Mouse (Mus musculus): ENCODE data around the gene Nfkbil1.

Gene Nfkbil1

DNA sequence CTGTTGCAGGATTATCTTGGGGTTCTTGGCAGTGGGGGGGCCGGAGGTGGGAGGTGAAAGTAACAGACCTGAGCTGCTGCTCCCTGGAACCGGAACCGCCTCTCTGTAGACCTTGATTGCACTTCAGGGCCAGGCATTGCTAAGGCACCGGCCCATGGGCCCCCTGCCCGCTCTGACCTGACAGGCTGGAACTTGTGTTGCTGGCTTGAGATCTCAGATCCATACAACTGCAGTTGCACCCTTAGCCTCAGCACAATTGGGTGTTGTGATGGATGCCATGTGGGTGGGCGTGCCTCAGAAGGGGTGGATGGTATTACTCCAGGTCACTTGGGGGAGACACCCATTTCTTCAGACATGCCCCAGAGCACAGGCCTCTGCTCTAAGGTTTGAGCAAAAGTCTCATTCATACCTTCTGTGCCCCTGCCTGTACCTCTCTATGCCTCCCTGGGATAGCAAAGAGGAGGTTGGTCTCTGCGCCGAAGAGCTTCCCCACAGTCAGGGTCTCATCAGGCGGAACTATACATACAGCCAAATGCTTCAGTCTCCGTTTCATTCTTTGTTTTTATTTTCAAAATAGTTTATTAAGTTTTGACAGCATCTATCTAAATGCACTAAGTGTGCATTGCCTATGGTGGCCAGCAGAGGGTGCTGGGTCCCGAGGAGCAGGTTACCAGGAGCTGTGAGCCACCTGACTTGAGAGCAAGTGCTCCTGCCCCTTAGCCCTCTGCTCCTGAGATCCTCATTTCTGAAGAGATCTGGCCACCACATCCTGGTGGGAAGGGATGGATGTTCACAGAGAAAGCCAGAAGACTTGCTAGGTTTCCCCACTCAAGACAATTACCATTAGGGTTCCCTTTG, 18.9 kb upstream of the Nfkbil1 start:
- DNase-seq (ENCODE audit: extremely low spot score, low spot score), result peak; percentile 58

DNA sequence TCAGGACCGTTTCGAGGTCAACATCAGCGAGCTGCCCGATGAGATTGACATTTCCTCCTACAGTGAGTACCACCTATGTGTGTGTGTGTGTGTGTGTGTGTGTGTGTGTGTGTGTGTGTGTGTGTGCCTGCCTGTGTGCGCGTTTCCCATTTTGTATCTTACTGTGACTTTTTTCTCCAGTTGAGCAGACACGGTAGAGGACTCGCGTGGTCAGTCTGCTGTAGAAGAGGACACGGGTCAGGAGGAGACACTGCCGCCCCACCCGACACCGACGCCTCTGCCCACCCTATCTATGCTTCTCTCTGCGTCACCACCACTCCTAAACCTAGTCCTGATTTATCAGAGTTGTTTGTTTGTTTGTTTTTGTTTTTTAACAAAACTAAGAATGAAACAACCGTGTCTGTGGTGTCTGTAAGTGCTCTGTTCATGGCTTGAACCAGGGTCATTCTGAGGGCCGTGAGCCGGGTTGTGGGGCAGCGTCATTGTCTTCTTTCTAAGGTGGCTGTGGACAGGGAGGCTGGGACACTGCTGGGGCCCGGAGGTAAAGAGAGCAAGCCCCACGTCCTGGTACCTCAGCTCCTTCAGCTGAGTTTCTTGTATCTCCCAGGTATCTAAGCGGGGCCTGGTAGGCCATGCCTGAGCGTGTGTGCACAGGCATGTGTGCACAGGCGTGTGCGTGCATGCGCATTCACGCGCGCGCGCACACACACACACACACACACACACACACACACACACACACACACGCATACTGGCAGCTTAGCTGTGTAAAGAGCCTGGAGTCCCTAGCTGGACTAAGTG, 17.9 kb upstream of the Nfkbil1 start:
- DNase-seq (ENCODE audit: extremely low spot score, low spot score), result no peak

DNA sequence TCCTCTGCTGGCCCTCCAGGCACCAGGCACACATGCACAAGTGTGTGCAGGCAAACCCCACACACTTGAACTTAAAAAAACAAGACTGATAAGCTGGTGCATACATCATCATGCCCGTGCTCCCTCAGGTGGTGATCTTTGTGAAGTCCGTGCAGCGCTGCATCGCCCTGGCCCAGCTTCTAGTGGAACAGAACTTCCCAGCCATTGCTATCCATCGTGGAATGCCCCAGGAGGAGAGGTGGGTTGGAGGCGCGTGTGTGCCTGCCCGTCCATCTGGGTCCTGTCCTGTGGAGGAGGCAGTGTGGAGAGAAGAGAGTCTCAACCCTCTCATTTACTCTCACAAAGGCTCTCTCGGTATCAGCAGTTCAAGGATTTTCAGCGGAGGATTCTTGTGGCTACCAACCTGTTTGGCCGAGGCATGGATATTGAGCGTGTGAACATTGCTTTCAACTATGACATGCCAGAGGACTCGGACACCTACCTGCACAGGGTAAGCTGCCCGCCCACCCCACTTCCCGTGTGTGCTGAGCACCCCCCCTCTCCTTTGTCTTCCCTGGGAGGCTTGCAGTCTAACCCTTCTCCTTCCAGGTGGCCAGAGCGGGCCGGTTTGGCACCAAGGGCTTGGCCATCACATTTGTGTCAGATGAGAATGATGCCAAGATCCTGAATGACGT, 17.2 kb upstream of the Nfkbil1 start:
- DNase-seq (ENCODE audit: extremely low spot score, low spot score), result no peak

DNA sequence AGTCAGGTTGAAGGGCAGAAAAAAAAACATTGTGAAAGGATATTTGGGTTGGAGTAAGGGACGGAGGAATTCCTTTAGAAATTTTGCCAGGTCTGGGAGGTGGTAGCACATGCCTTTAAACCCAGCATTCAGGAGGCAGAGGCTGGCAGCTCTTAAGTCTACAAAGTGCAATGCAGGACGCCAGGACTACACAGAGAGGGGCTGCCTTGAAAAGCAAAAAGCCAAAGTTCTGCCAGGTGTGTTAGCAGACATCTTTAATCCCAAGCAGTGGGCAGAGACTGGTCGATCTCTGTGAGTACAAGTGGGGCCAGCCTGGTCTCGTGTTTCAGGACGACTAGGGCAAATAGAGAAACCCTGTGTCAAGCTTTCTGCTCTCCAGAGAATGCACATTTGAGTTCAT, 16.4 kb upstream of the Nfkbil1 start:
- DNase-seq (ENCODE audit: extremely low spot score, low spot score), result no peak

DNA sequence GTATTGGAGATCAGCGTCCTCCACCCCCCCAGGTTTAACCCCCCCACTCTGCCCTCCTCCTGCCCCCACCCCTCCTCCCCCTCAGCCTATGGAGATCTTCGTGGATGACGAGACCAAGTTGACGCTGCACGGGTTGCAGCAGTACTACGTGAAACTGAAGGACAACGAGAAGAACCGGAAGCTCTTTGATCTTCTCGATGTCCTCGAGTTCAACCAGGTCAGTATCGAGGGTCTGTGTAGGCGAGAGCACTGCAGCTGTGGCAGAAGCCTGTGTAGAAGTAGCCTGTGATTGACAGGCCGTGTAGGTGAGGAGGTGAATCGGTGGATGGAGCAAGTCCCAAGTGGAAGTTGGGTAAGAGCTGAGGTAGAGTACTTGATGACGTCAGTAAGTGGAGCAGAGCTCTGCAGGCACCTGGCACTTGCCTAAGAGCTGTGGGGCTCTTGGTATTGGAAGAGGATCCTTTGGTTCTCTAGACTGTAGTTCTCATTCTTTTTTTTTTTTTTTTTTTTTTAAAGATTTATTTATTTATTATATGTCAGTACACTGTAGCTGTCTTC, 15.6 kb upstream of the Nfkbil1 start:
- no peak for DNase-seq (ENCODE audit: extremely low spot score, low spot score)

DNA sequence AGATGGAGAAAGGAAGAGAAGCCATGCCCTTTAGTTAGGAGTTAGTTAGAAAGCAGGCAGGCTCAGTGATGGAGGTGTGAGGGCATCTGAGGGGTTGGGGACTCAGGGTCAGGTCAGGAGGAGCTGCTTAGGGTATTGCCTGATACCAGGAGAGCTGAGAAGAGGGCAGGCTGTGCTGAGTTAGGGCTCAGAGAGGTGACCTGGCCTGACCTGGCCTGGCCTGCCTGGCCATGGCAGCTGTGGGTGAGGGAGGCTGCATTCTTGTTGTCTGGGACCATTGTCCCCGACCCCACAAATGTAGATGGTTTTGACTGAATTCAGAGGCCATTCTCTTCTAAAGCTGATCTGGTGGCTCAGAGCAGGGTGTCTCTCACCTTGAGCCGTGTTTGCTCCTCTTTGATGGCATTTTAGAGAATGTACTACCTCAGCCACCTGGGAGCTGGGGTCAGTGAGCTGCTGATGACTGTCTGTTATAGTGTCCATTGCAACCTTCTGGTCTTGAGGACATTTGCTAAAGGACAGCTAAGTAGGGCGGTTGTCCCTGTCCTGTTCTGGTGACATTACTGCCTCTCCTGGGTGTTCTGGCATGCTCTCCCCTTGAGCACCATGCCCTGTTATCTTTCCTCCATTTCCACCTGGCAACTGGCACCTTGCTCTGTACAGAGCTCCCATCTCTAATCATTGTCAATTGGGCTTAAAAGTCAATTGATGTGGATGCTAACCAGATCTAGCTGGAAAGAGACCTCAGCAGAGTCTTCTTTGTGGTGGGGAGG, 14.9 kb upstream of the Nfkbil1 start:
- no peak for DNase-seq (ENCODE audit: extremely low spot score, low spot score)

DNA sequence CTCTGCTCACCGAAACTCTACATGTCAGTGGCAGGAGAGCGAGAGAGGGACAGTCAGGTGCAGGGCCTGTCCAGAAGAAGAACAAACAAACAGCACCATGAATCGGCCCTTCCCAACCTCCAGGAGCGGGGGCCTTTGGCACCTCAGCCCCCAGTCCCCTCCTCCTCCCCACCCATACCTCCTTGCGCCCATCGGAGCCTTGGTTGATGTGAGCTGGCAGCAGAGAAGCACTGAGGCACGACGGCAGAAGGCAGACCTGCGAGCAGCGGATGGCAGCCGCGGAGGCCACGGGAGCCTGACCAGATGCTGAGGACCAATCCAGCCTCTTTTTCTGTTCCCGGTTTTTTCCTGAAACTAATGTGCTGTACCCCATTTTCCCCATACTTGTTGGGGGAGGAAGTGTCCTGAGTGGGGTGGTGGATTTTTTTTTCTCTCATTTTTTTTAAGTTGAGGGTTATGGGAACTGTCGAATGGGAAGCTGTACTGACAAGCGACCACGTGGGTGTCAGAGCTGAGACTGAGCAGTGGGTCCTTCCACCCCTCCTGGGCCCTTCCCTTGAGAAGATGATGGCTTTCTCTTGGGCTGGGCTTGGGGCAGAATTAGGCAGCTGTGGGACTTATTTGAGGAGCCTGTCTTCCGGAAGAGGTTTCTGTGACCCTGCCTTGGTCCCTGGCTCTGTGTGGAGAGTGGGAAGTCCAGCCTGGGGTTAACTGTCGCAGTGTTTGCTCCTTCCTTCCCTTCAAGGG, 14.0 kb upstream of the Nfkbil1 start:
- no peak for DNase-seq (ENCODE audit: extremely low spot score, low spot score)

DNA sequence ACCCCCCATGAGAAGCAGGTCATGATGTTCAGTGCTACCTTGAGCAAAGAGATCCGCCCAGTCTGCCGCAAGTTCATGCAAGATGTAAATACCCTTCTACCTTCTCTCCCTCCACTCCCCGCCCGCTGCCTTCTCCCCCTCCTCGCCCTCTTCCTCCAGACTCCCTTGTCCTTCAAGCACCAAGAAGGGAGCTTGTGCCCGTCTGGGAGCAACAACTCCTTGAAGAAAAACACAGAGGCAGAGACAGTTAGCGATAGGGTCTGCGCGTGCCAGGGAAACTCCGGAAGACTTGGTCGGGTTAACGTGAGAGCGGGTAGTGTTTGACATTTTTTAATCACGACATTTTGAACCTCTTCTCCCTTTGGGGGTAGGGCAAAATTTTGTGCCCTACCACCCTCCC, 13.4 kb upstream of the Nfkbil1 start:
- DNase-seq (ENCODE audit: extremely low spot score, low spot score), result no peak

DNA sequence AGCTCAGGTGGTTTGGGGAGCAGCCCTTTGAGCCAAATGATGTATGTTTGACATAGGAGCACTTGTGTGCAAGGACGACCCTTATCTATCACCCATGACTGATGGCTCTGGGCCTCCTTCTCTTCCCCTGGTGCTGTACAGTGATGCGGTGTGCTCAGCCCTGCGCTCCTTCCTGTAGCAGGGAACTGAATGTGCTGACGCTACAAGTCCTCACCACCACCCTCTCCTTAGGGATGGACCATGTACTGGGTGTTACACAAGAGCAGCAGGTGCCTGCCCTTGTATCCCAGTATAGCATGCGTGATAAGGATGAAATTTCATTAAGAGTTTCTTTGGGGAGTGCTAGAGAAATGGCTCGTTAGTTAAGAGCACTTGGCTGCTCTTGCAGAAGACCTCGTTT, 11.6 kb upstream of the Nfkbil1 start:
- no peak for DNase-seq (ENCODE audit: extremely low spot score, low spot score)

DNA sequence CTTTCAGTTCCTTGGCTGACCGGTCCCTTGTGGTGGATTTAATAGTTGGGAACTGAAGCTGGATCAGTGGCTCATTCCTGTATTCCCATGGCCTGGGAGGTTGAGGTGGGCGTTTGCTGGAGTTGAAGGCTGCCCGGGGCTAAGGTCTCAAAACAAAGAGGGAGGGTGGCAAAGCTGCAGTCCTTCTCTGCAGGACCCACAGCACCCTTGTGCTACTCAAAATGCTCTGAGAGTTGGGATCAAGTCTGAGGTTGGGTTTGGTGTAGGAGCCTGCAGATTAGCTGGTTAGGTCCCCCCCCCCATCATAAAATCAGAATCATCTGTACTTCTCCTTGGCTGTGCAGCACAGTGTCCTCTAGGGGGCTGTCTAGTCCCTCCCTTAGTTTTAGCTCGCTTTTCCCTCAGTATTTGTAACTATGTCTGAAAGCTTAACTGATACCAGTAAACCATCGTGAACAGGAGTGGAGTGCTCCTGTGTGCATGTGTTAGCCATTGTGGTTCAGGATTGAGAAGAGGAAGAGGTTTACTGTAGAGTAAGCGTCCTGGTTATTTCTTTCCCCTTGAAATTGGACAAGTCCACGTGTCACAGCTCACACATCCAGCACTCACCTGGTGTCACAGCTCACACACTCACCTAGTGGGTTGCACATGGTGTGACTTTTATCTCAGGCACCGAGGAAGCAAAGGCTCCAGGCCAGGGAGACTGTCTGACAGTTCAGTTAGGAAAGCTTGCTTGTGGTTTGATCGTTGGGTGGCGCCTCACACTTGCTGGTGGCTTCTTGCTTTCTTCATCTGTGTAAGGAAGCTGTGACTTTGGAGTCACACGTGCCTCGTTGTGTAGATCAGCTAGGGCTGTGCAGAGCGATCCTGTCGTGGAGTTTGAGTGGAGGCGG, 10.4 kb upstream of the Nfkbil1 start:
- DNase-seq (ENCODE audit: extremely low spot score, low spot score), result no peak

DNA sequence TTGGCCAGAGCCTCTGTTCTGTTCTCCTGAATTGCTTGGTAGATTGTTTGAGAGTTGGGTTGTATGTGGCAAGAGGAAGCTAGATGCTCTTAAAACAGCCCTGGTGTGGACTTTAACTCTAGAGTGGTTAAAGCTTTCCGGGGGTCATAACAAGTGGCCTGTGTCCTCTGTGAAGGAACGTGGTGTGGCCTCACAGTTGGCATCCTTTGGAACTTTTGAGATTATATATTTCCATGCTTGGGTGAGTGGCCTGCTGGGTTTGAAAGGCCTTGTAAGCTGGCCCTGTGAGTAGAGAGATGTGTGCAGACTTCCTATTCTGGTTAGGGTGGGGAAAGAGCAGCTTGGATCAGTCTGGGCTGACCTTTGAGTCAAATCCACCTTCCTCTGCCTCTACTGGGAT, 9.4 kb upstream of the Nfkbil1 start:
- DNase-seq (ENCODE audit: extremely low spot score, low spot score), result no peak

DNA sequence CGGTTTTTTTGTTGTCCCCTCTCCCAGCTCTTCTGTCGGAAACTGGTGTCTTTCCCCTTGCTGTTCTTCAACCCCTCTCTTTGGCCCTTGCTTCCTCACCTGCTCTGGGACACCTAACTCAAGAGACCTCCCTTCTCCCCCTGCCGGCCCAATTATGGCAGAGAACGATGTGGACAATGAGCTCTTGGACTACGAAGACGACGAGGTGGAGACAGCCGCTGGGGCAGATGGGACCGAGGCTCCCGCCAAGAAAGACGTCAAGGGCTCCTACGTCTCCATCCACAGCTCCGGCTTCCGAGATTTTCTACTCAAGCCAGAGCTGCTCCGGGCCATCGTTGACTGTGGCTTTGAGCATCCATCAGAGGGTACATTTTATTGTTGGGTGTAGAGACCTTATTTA, 7.5 kb upstream of the Nfkbil1 start:
- DNase-seq (ENCODE audit: extremely low spot score, low spot score), result peak; percentile 57

DNA sequence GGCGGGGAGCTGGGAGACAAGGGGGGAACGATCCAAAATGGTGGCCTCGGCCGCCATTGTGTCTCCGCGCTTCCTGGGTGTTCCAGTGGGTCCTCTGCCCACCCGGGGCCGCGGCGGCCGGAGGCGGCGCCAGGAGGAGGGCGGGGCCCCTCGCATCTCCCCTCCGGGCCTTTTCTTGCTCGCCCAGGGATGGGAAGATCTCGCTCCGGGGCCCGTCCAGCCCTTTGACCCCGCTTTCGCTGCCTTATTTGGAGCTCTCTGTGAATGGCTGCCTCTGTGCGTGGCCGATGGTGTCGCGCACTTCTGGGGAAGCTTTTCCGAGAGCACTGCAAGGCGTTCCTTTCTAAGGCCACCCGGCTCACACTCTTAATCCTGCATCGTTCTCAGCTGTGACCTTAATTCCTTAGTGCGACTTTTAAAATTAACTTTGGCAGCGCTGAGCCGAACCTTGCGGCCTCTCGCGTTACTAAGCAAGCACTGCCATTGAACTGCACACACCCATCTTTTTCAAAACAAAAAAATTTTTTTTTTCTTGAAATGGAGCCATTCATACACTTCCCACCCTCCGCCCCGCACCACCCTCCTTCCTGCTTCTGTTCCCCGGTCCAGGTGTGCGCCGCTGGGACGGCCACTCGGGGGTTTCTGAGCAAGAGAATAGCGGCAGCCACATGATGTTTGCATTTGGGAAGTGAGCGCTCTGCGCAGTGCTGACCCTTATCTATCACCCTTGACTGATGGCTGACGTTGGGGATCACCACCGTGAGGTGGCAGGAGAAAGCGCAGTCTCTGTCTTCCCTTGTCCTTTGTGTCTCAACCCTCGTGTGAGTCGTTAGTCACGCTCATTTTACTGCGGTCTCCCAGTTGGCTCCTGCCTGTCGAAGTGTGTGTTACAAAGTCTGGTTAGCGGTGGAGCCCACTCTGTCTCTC, 6.7 kb upstream of the Nfkbil1 start:
- peak; percentile 77 for DNase-seq (ENCODE audit: extremely low spot score, low spot score)

DNA sequence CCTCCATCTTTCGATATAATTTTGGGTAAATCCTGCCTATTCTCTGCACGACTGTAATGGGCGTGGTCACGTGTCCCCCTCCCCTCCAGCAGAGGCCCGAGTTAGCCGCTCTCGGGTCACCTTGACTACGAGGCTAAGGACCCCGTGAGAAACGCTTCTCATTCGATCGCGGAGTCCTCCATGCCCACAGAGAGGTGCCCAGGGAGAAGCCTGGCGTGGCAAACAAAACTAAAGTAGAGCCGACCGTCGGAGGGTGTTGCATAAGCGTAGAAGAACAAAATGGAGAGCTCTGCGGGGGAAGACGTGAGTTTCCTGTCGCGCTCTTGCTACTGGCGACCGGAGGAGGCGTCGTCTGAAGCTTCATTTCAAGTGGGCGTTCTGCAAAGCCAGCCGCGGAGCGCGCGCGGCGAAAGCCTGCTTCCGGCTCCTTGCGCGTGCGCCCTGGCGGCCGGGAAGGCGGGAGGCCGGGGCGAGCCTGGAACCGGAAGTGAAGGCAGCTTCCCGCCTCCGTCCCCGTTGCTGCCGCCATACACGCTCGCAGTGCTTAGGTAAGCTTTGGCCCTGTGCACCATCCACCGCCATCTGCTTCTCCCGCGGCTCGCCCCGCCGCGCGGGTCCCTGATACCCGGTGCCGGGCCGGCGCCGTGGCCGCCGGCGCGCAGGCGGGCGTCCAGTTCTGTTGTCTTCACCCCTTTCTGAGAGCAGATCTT, 5.9 kb upstream of the Nfkbil1 start, which contains the start of gene Ddx39b:
Gene Ddx39b (plus strand): TSS at position 442 of the 710 bp plus-strand sequence.
- DNase-seq (ENCODE audit: extremely low spot score, low spot score), result peak; percentile 96

DNA sequence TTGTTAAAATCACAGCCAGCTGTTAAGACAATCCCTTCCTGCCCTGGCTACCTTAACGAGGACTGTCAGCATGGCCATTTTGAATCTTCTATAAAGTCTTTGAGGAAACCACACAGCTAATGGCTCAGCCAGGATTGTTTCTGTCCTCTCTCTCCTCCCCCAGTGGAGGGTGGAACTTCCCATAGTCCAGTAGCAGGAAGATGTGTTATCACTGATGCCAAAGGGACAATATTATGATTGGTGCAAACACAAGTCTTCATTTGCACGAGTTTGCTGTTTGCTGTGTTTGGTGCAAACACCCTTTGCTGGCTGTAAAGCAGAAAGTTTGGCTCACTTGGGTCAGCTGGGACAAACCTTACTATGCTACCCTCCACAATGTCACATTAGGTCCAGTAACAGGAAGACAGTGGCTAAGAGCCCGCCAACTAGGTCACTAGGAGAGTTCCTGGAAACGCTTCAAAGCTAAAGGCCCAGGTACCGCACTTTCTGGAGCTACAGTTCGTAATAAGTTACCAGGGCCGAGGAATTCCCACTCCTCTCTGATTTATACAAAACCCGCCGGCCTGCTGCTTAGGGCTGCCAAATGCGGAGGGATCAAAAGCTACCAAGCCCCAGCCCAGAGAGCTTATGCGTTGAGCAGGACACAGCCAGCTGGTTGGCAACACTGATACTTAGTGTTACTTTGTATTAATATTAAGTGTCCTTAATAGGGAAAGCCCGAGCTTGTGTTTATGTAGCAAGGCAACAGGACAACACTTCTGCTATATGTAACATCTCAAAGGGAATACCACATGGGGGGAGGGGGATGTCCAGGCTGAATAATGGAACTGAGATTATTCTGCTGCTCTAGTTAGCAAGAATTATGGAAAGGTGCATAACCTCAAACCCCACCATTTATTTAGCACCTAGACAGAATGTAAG, 5.1 kb upstream of the Nfkbil1 start:
- DNase-seq (ENCODE audit: extremely low spot score, low spot score), result no peak

DNA sequence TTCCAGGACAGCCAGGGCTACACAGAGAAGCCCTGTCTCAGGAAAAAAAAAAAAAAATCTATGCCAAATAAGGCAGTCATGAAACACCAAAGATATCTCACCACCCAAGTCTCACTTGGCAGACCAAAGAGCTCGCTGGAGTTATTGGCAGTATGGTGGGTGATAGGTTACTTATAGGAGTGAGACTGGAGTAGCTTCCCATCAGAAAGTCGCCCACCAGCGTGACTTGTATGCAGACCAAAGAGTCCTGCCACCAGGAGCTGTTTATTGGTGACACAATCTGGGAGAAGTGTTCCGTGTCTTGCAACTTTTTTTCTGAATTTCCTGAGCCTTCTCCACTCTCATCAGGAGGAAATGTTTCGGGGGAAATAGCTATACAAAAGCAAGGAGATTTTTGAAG, 4.1 kb upstream of the Nfkbil1 start:
- DNase-seq (ENCODE audit: extremely low spot score, low spot score), result no peak

Measured in neural tube, embryonic 10.5 days (tissue).